Mouse (Mus musculus): ENCODE results near the gene Dennd1a. TPM values are rescaled to one million over a fixed set of nuclear protein-coding genes. Genes with fewer than 3 reads are reported as not detected.

Dennd1a gene
- polyA plus RNA-seq, 1 experiment, result 11.9 TPM

DNA sequence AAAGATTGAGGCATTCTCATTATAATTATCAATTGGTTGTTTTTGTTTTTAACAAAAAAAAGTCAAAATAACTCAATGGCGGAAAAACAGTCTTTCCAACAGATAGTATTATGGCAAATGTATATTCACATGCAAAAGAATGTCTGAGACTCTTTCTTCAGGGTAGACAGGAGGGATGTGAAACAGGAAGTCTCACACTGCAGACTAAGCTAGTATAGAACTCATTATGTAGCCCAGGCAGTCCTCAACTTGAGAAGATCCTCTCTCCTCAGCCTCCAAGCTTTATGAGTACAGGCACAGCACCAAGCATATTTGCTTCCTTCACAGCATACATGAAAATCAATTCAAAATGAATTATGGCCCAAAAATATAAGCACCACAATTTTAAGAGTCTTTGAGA lies 79.4 kb downstream of the Dennd1a start:
- no peaks in the 10 kb centered on the region for H3K9me3 ChIP-seq (replicated peaks; ENCODE audit: control insufficient read depth, insufficient read depth, low read length, poor library complexity, severe bottlenecking)

DNA sequence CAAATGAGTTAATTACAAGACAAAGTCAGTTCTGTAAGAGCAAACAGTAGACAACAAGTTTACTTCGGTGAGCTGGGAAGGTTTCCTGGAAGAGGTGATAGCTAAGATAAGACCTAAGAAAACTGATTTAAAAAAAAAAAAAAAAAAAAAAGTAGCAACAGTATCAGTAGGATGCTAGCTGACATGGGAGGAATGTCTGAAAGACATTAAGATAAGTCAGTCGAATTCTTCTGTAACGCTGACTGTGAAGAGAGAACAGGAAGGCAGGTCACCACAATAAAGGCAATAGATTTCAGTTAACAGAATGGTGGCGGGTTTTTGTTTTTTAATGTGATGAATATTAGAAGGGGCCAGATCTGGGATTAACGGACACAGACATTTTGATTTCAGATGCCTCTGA lies 81.9 kb downstream of the Dennd1a start:
- Histone ChIP-seq H3K27ac (ENCODE audit: insufficient read depth, low read length) (no peak overlapping the region), H3K36me3 (ENCODE audit: control insufficient read depth, insufficient read depth, low read length, poor library complexity, severe bottlenecking) (no peaks in the 10 kb centered on the region), H3K27me3 (ENCODE audit: control insufficient read depth, insufficient read depth, low read length, poor library complexity, severe bottlenecking) (no peaks in the 10 kb centered on the region), H3K4me3 (ENCODE audit: low read depth, low read length) (no peak overlapping the region), H3K4me1 (ENCODE audit: control insufficient read depth, insufficient read depth, low read length) (no peaks in the 10 kb centered on the region), H3K9ac (ENCODE audit: low read depth, poor library complexity, severe bottlenecking) (no peak overlapping the region), H3K9me3 (replicated peaks; ENCODE audit: control insufficient read depth, insufficient read depth, low read length, poor library complexity, severe bottlenecking) (no peaks in the 10 kb centered on the region)
- TF ChIP-seq POLR2A (IDR thresholded peaks at IDR 0.05; ENCODE audit: insufficient read depth, low read length) (no peak), EP300 (IDR thresholded peaks at IDR 0.05; ENCODE audit: insufficient read depth, low read depth, low read length) (no peak), CTCF (IDR thresholded peaks at IDR 0.05; ENCODE audit: low read depth, low read length) (no peak)

More for the DNA sequence above, 79.4 kb downstream of the Dennd1a start:
- no peak overlapping the region for H3K4me3 ChIP-seq (ENCODE audit: low read depth, low read length)
- no peaks in the 10 kb centered on the region for H3K36me3 ChIP-seq (ENCODE audit: control insufficient read depth, insufficient read depth, low read length, poor library complexity, severe bottlenecking)
- no peak overlapping the region for H3K9ac ChIP-seq (ENCODE audit: low read depth, poor library complexity, severe bottlenecking)
- TF ChIP-seq POLR2A (IDR thresholded peaks at IDR 0.05; ENCODE audit: insufficient read depth, low read length) (no peak), CTCF (IDR thresholded peaks at IDR 0.05; ENCODE audit: low read depth, low read length) (no peak), EP300 (IDR thresholded peaks at IDR 0.05; ENCODE audit: insufficient read depth, low read depth, low read length) (no peak)
- no peaks in the 10 kb centered on the region for H3K4me1 ChIP-seq (ENCODE audit: control insufficient read depth, insufficient read depth, low read length)
- no peak overlapping the region for H3K27ac ChIP-seq (ENCODE audit: insufficient read depth, low read length)
- no peaks in the 10 kb centered on the region for H3K27me3 ChIP-seq (ENCODE audit: control insufficient read depth, insufficient read depth, low read length, poor library complexity, severe bottlenecking)

DNA sequence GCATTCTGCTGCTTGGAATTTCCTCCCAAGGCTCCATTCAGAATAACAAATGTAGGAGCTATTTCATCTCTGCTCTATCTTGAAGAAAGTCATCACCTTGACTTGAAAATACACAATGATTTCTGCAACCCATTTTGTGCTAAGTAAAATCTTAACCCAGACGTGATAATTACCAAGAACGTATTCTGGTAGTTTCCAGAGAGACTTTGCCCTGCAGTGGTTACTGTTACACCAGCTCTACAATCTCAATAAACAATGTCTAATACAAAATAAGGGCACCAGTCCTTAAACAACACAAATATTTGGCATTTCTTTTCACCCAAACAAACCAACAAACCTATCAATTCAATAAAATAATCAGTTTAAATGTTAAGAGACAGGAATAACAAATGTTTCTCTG lies 82.5 kb downstream of the Dennd1a start:
- no peaks in the 10 kb centered on the region for H3K27me3 ChIP-seq (ENCODE audit: control insufficient read depth, insufficient read depth, low read length, poor library complexity, severe bottlenecking)
- no peak overlapping the region for H3K4me3 ChIP-seq (ENCODE audit: low read depth, low read length)
- no peak for TF ChIP-seq POLR2A (IDR thresholded peaks at IDR 0.05; ENCODE audit: insufficient read depth, low read length)
- TF ChIP-seq EP300 (IDR thresholded peaks at IDR 0.05; ENCODE audit: insufficient read depth, low read depth, low read length), result no peak
- TF ChIP-seq CTCF (IDR thresholded peaks at IDR 0.05; ENCODE audit: low read depth, low read length), result no peak
- no peaks in the 10 kb centered on the region for H3K9me3 ChIP-seq (replicated peaks; ENCODE audit: control insufficient read depth, insufficient read depth, low read length, poor library complexity, severe bottlenecking)
- H3K27ac ChIP-seq (ENCODE audit: insufficient read depth, low read length), result no peak overlapping the region
- no peaks in the 10 kb centered on the region for H3K4me1 ChIP-seq (ENCODE audit: control insufficient read depth, insufficient read depth, low read length)
- H3K9ac ChIP-seq (ENCODE audit: low read depth, poor library complexity, severe bottlenecking), result no peak overlapping the region
- H3K36me3 ChIP-seq (ENCODE audit: control insufficient read depth, insufficient read depth, low read length, poor library complexity, severe bottlenecking), result no peaks in the 10 kb centered on the region

DNA sequence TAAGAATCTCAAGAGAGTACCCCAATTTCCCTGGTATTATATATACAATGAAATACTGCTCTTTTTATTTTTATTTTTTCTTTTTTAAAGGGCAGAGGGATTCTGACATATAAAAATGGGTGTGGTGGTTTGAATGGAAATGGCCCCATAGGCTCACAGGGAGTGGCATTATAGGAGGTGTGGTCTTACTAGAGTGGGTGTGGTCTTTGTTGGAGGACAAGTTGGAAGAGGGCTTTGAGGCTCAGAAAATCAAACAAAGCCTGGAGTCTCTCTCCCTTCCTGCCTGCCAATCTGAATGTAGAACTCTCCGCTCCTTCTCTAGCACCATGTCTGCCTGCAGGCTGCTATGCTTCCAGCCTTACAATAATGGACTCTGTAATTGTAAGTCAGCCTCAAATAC lies 89.1 kb downstream of the Dennd1a start:
- H3K9ac ChIP-seq (ENCODE audit: low read depth, poor library complexity, severe bottlenecking), result no peak overlapping the region
- no peak overlapping the region for H3K27ac ChIP-seq (ENCODE audit: insufficient read depth, low read length)
- no peaks in the 10 kb centered on the region for H3K9me3 ChIP-seq (replicated peaks; ENCODE audit: control insufficient read depth, insufficient read depth, low read length, poor library complexity, severe bottlenecking)
- no peak for TF ChIP-seq POLR2A (IDR thresholded peaks at IDR 0.05; ENCODE audit: insufficient read depth, low read length)
- TF ChIP-seq EP300 (IDR thresholded peaks at IDR 0.05; ENCODE audit: insufficient read depth, low read depth, low read length), result no peak
- no peak for TF ChIP-seq CTCF (IDR thresholded peaks at IDR 0.05; ENCODE audit: low read depth, low read length)
- H3K27me3 ChIP-seq (ENCODE audit: control insufficient read depth, insufficient read depth, low read length, poor library complexity, severe bottlenecking), result no peaks in the 10 kb centered on the region
- no peak overlapping the region for H3K4me3 ChIP-seq (ENCODE audit: low read depth, low read length)
- no peaks in the 10 kb centered on the region for H3K4me1 ChIP-seq (ENCODE audit: control insufficient read depth, insufficient read depth, low read length)
- H3K36me3 ChIP-seq (ENCODE audit: control insufficient read depth, insufficient read depth, low read length, poor library complexity, severe bottlenecking), result no peaks in the 10 kb centered on the region

DNA sequence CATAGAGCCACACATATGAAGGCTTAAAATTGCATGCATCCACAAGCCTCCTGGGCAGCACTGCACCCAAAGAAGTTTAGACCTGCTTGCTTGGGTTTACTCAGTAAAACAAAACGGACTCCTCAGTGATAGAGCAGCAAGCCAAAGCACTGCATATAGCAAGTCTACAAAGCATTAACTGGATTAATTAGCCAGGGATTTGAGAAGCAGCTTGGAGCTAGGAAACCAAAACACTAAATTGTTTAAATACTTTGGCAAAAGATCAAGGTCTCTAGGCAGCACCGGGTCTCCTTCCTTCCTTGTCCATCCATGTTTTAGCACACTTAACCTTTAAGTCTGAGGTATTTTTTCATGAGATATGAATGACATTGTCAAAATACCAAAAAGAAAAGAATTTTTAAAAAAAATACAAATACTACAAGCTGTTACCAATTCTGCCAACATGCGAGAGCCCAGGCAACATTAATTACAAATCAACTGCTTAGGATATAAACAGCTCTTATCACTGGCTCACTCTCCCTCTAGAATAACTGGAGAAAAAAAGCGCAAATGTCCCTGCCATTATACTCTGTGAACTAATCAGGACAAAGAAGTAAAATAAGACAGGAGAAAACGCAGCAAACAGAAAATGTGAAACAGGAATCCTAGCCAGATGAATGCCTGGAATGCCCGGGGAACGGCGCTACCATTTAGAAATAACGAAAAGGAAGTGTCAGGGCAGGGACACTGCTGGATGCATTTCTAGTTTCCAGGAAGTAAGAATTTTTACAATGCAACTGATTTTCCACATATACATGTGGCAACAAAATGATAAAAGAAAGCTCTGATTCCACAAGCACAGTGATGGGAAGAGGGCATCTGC lies 90.8 kb downstream of the Dennd1a start:
- Histone ChIP-seq H3K27me3 (ENCODE audit: control insufficient read depth, insufficient read depth, low read length, poor library complexity, severe bottlenecking) (no peaks in the 10 kb centered on the region), H3K27ac (ENCODE audit: insufficient read depth, low read length) (no peak overlapping the region), H3K4me3 (ENCODE audit: low read depth, low read length) (no peak overlapping the region)

DNA sequence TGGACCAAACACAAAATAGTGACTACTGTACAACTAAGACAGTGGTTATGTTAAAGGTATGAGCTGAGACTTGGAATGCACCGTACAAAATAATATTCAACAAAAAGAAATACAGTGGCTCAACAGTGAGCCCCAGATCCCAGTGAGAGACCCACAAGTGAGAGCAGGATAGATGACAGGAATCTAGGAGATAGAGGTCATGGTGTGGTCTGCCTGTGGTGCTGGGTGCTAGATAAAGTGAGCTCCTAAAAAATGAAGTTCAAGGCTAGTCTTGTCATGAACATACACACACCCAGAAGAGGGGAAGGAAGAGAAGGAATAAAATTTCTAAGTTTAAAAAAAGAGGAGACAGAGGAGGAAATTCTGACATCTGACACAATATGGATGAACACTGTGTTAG lies 95.2 kb downstream of the Dennd1a start:
- Histone ChIP-seq H3K36me3 (ENCODE audit: control insufficient read depth, insufficient read depth, low read length, poor library complexity, severe bottlenecking) (no peaks in the 10 kb centered on the region), H3K4me3 (ENCODE audit: low read depth, low read length) (no peak overlapping the region), H3K9me3 (replicated peaks; ENCODE audit: control insufficient read depth, insufficient read depth, low read length, poor library complexity, severe bottlenecking) (no peaks in the 10 kb centered on the region), H3K4me1 (ENCODE audit: control insufficient read depth, insufficient read depth, low read length) (no peaks in the 10 kb centered on the region), H3K9ac (ENCODE audit: low read depth, poor library complexity, severe bottlenecking) (no peak overlapping the region), H3K27ac (ENCODE audit: insufficient read depth, low read length) (no peak overlapping the region), H3K27me3 (ENCODE audit: control insufficient read depth, insufficient read depth, low read length, poor library complexity, severe bottlenecking) (no peaks in the 10 kb centered on the region)
- TF ChIP-seq POLR2A (IDR thresholded peaks at IDR 0.05; ENCODE audit: insufficient read depth, low read length), result no peak
- no peak for TF ChIP-seq CTCF (IDR thresholded peaks at IDR 0.05; ENCODE audit: low read depth, low read length)
- TF ChIP-seq EP300 (IDR thresholded peaks at IDR 0.05; ENCODE audit: insufficient read depth, low read depth, low read length), result no peak

More for the DNA sequence above, 90.8 kb downstream of the Dennd1a start:
- no peaks in the 10 kb centered on the region for H3K9me3 ChIP-seq (replicated peaks; ENCODE audit: control insufficient read depth, insufficient read depth, low read length, poor library complexity, severe bottlenecking)
- H3K9ac ChIP-seq (ENCODE audit: low read depth, poor library complexity, severe bottlenecking), result no peak overlapping the region
- H3K36me3 ChIP-seq (ENCODE audit: control insufficient read depth, insufficient read depth, low read length, poor library complexity, severe bottlenecking), result no peaks in the 10 kb centered on the region
- no peak for TF ChIP-seq POLR2A (IDR thresholded peaks at IDR 0.05; ENCODE audit: insufficient read depth, low read length)
- no peaks in the 10 kb centered on the region for H3K4me1 ChIP-seq (ENCODE audit: control insufficient read depth, insufficient read depth, low read length)

Measured in ES-Bruce4 (cell line).